Mouse (Mus musculus) kidney, adult 11 months (tissue): Measurements from ENCODE around the gene Tubg2.
"Not testable (repeated sequence)": the region's sequence is repeated elsewhere in the genome, so short reads cannot be mapped to it uniquely, and the experiment has no call there.

Source experiments
- DNase-seq: peaks from one replicate; pipeline ENCODE4 v3.0.0; 2022

The Tubg2 gene

GRCm38 (mm10) chr11:101155728-101156371 lies at the start of gene Tubg2:
Tubg2 (plus strand) TSS chr11:101155907.
- DNase-seq, result no peak

- DNase-seq, result no peak
These were observed 46.4 kb upstream of the Tubg2 start for GRCm38 (mm10) chr11:101109351-101109750.

GRCm38 (mm10) chr11:101110708-101111107 lies 45.0 kb upstream of the Tubg2 start:
- DNase-seq, result no peak

GRCm38 (mm10) chr11:101111178-101111577 lies 44.5 kb upstream of the Tubg2 start:
- DNase-seq, result no peak

GRCm38 (mm10) chr11:101112186-101112585 lies 43.5 kb upstream of the Tubg2 start:
- DNase-seq, result no peak

GRCm38 (mm10) chr11:101115564-101115963 lies 40.1 kb upstream of the Tubg2 start:
- no peak for DNase-seq

- DNase-seq, result no peak
These were observed 37.6 kb upstream of the Tubg2 start for GRCm38 (mm10) chr11:101118105-101118504.

- DNase-seq, result no peak
These were observed 36.5 kb upstream of the Tubg2 start for GRCm38 (mm10) chr11:101119131-101119760.

- DNase-seq, result peak; percentile 98
These were observed 35.8 kb upstream of the Tubg2 start, which contains the start of the genes Retreg3 and Tubg1 for GRCm38 (mm10) chr11:101119761-101120544. Retreg3 (minus strand) TSS chr11:101119893. Tubg1 (plus strand) TSS chr11:101119938.

- DNase-seq, result no peak
These were observed 35.0 kb upstream of the Tubg2 start for GRCm38 (mm10) chr11:101120545-101121188.

GRCm38 (mm10) chr11:101124494-101124893 lies 31.2 kb upstream of the Tubg2 start:
- not testable (repeated sequence) for DNase-seq

GRCm38 (mm10) chr11:101125008-101125407 lies 30.7 kb upstream of the Tubg2 start:
- DNase-seq, result not testable (repeated sequence)

GRCm38 (mm10) chr11:101127075-101127474 lies 28.6 kb upstream of the Tubg2 start:
- no peak for DNase-seq

GRCm38 (mm10) chr11:101128996-101129577 lies 26.6 kb upstream of the Tubg2 start:
- no peak for DNase-seq

GRCm38 (mm10) chr11:101130056-101130756 lies 25.5 kb upstream of the Tubg2 start:
- DNase-seq, result no peak

GRCm38 (mm10) chr11:101131187-101131586 lies 24.5 kb upstream of the Tubg2 start:
- DNase-seq, result no peak

- DNase-seq, result no peak
These were observed 24.0 kb upstream of the Tubg2 start for GRCm38 (mm10) chr11:101131701-101132100.

- peak; percentile 29 for DNase-seq
These were observed 22.7 kb upstream of the Tubg2 start for GRCm38 (mm10) chr11:101133037-101133436.

- no peak for DNase-seq
These were observed 21.4 kb upstream of the Tubg2 start for GRCm38 (mm10) chr11:101134217-101134865.

GRCm38 (mm10) chr11:101137000-101137399 lies 18.7 kb upstream of the Tubg2 start:
- DNase-seq, result no peak

- DNase-seq, result peak; percentile 74
These were observed 17.0 kb upstream of the Tubg2 start for GRCm38 (mm10) chr11:101138536-101139181.
